Mouse (Mus musculus) kidney, embryonic 16.5 days (tissue): Measurements from ENCODE around the gene Ccl5. TPM values are rescaled to one million over a fixed set of nuclear protein-coding genes. Genes with fewer than 3 reads are reported as not detected.
"Not testable (repeated sequence)": the region's sequence is repeated elsewhere in the genome, so short reads cannot be mapped to it uniquely, and the experiment has no call there.

Experiments used
- ATAC-seq: fragments of 200-750 bp; cut with Nextera tagmentation; 2 replicates; pipeline ENCODE4 v1.8.0; 2017; ENCODE audit warnings: moderate TSS enrichment; ENCODE audit not compliant: low FRiP score, low TSS enrichment
- H3K27ac ChIP-seq: fragments of 300-500 bp; sonication (generic); 2 replicates; pipeline ENCODE4 v1.5.1; 2014; ENCODE audit warnings: low read length
- H3K27me3 ChIP-seq: fragments of 300-500 bp; sonication (generic); 2 replicates; pipeline ENCODE4 v1.6.1; 2014; ENCODE audit warnings: low read length, control low read depth, mixed read lengths; ENCODE audit not compliant: insufficient read depth
- H3K36me3 ChIP-seq: fragments of 300-500 bp; sonication (generic); 2 replicates; pipeline ENCODE4 v1.6.1; 2014; ENCODE audit warnings: low read length, control low read depth, mixed read lengths; ENCODE audit not compliant: insufficient read depth
- H3K4me1 ChIP-seq: fragments of 300-500 bp; sonication (generic); 2 replicates; pipeline ENCODE4 v1.6.1; 2014; ENCODE audit warnings: low read length, control low read depth, mixed read lengths; ENCODE audit not compliant: insufficient read depth
- H3K4me2 ChIP-seq: fragments of 300-500 bp; sonication (generic); replicated peaks from 2 replicates; pipeline ENCODE4 v1.6.1; 2014; ENCODE audit warnings: low read depth, low read length
- H3K4me3 ChIP-seq: fragments of 300-500 bp; sonication (generic); 2 replicates; pipeline ENCODE4 v1.5.1; 2014; ENCODE audit warnings: mild to moderate bottlenecking, low read length
- H3K9ac ChIP-seq: fragments of 300-500 bp; sonication (generic); replicated peaks from 2 replicates; pipeline ENCODE4 v1.6.1; 2014; ENCODE audit warnings: low read length
- H3K9me3 ChIP-seq: fragments of 300-500 bp; sonication (generic); 2 replicates; pipeline ENCODE4 v1.6.1; 2016; ENCODE audit warnings: low read length, control low read depth
- WGBS: fragments of 180-500 bp; shearing (Covaris S2); extraction: QIAGEN DNeasy Blood & Tissue Kit; methylation state at CpG from one replicate; pipeline ENCODE4 v1.1.7; 2014; 5-methylcytosine and 5-hydroxymethylcytosine counted together
- polyA plus RNA-seq: library from polyadenylated mRNA; unstranded; fragments of >200 nt; fragmentation: Nextera tagmentation; extraction: Ambion mirVana; gene quantifications from 2 replicates; pipeline ENCODE4 v1.2.1, GENCODE M21; 2015

The Ccl5 gene
- polyA plus RNA-seq, 1 experiment from 2014 or later, result 0.52 TPM

GRCm38 (mm10) chr11:83567311-83567710, 37.0 kb upstream of the Ccl5 start:
- no peaks in the 10 kb centered on the region for H3K27me3 ChIP-seq
- H3K27ac ChIP-seq, result no peak overlapping the region
- H3K36me3 ChIP-seq, result no peaks in the 10 kb centered on the region
- no peaks in the 10 kb centered on the region for H3K9me3 ChIP-seq
- H3K4me2 ChIP-seq, result no peak overlapping the region
- ATAC-seq, result no peak
- 74% methylated on average over 7 of the region's 7 CpGs for WGBS
- no peak overlapping the region for H3K4me3 ChIP-seq
- 0 out of 2 replicates have a peak, but pooled peaks cover 1% of the 10 kb centered on the region for H3K4me1 ChIP-seq
- no peak overlapping the region for H3K9ac ChIP-seq

- H3K36me3 ChIP-seq, result no peaks in the 10 kb centered on the region
- no peaks in the 10 kb centered on the region for H3K9me3 ChIP-seq
- H3K9ac ChIP-seq, result no peak overlapping the region
- ATAC-seq, result no peak
- H3K4me3 ChIP-seq, result no peak overlapping the region
- no peak overlapping the region for H3K4me2 ChIP-seq
- H3K4me1 ChIP-seq, result no peaks in the 10 kb centered on the region
- H3K27me3 ChIP-seq, result no peaks in the 10 kb centered on the region
- no peak overlapping the region for H3K27ac ChIP-seq
Observed at GRCm38 (mm10) chr11:83566617-83567016, 36.3 kb upstream of the Ccl5 start.

GRCm38 (mm10) chr11:83563754-83564153, 33.4 kb upstream of the Ccl5 start:
- no peak for ATAC-seq
- H3K36me3 ChIP-seq, result no peaks in the 10 kb centered on the region

DNA sequence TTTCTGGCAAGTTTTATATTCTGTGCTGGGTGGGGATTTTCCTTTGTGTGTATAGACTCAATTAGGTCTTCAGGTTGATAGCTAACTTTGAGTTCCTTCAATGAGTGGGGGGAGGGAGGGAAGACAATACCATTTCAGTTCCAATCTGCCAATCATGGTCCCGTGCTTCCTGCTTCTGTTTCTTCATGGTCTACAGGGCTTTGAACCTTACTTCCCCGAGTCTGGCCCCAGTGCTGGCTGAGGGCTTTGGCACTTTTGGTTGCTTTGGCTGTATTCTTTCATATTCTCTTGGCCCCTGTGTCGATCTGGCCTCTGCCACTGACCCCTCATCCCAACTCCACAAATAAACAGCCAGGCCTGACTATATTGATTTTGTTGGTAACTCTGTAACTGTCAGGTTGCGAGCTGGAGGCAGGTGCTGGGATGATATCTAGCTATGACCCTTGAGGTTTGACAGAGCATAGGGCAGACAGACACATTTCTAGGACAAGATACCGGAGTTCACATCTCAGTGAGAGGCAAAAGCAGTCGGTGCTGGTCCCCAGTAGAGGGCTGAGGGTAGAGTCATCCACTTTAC, 32.1 kb upstream of the Ccl5 start:
- ATAC-seq, result no peak
- Histone ChIP-seq H3K9me3 (no peaks in the 10 kb centered on the region), H3K4me3 (no peak overlapping the region), H3K4me2 (no peak overlapping the region), H3K27me3 (no peaks in the 10 kb centered on the region), H3K4me1 (no peaks in the 10 kb centered on the region), H3K36me3 (no peaks in the 10 kb centered on the region), H3K27ac (no peak overlapping the region), H3K9ac (no peak overlapping the region)
- WGBS, result 69% methylated on average over 6 of the region's 6 CpGs

More at GRCm38 (mm10) chr11:83563754-83564153, 33.4 kb upstream of the Ccl5 start:
- H3K4me2 ChIP-seq, result no peak overlapping the region
- no peaks in the 10 kb centered on the region for H3K9me3 ChIP-seq
- H3K4me3 ChIP-seq, result no peak overlapping the region
- H3K27me3 ChIP-seq, result no peaks in the 10 kb centered on the region
- 61% methylated on average over 2 of the region's 2 CpGs for whole genome bisulfite sequencing
- H3K27ac ChIP-seq, result no peak overlapping the region
- no peaks in the 10 kb centered on the region for H3K4me1 ChIP-seq
- no peak overlapping the region for H3K9ac ChIP-seq

DNA sequence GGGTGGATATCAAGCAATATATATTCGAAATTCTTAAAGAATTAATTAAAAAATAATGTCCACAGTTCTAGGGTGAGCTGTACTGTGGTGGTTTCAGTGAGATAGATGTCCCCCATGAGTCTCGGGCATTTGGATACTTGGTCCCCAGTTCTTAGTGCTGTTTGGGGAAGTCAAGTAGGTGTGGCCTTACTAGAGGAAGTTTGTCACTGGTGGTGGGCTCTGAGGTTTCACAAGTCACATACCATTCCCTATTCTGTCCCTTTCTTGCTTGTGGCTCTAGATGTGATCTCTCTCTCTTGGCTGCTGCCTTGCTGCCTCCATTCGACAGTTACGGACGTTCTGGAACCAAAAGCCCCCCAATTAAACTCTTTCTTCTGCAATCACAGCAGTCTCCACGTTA, 30.1 kb upstream of the Ccl5 start:
- no peak for ATAC-seq
- Histone ChIP-seq H3K9me3 (no peaks in the 10 kb centered on the region), H3K27ac (no peak overlapping the region), H3K9ac (no peak overlapping the region), H3K27me3 (no peaks in the 10 kb centered on the region), H3K4me1 (peaks cover 8% of the 10 kb centered on the region; the same call in 1 of the 2 replicates), H3K4me2 (no peak overlapping the region), H3K36me3 (no peaks in the 10 kb centered on the region), H3K4me3 (no peak overlapping the region)
- 79% methylated on average over 6 of the region's 6 CpGs for WGBS

GRCm38 (mm10) chr11:83557074-83557473, 26.8 kb upstream of the Ccl5 start:
- Histone ChIP-seq H3K9me3 (no peaks in the 10 kb centered on the region), H3K4me1 (peaks cover 8% of the 10 kb centered on the region; the same call in 1 of the 2 replicates), H3K27me3 (no peaks in the 10 kb centered on the region), H3K4me3 (no peak overlapping the region), H3K27ac (no peak overlapping the region), H3K36me3 (no peaks in the 10 kb centered on the region), H3K4me2 (no peak overlapping the region), H3K9ac (no peak overlapping the region)
- 0 out of 2 replicates have a peak, but pooled peaks have one; percentile 12 for ATAC-seq
- WGBS, result 43% methylated on average over 10 of the region's 10 CpGs

DNA sequence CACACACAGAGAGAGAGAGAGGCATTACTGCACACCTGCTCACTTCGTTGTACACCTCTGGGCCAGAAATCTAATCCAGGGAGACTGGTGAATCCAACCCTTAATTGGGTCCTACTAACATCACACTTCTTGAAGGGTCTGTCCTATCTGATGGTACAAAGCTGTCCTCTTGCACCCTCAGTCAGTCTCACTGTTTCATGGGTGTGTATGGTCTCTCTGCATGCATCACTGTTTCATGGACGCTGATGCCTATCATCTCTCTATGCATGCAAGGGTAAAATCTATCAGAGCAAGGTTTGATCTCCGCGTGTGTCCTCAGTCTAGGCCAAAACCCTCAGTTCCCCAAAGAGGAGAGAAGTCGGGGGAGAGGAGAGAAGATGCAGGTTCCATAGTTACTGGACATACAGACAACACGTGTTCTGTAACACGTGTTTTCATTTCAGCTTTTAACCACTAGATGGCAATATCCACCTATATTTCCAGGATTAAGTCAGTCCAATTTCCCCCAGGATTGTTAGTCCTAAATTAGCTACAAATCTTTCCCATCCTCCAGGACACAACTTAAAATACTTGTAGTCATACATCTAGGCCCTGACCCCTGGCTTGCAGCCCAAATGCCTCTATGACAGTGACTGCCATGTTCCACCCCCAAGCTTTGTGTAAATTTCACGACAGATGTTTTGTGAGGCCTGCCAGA, 25.9 kb upstream of the Ccl5 start:
- no peaks in the 10 kb centered on the region for H3K36me3 ChIP-seq
- H3K27me3 ChIP-seq, result no peaks in the 10 kb centered on the region
- ATAC-seq, result peak; percentile 49; the same call in 1 of the 2 replicates
- peaks cover 8% of the 10 kb centered on the region; the same call in 1 of the 2 replicates for H3K4me1 ChIP-seq
- H3K9ac ChIP-seq, result no peak overlapping the region
- WGBS, result 28% methylated on average over 8 of the region's 8 CpGs
- H3K27ac ChIP-seq, result no peak overlapping the region
- H3K9me3 ChIP-seq, result no peaks in the 10 kb centered on the region
- no peak overlapping the region for H3K4me3 ChIP-seq
- no peak overlapping the region for H3K4me2 ChIP-seq

- 83% methylated on average over 5 of the region's 5 CpGs for WGBS
Observed at GRCm38 (mm10) chr11:83551668-83552067, 21.4 kb upstream of the Ccl5 start.

DNA sequence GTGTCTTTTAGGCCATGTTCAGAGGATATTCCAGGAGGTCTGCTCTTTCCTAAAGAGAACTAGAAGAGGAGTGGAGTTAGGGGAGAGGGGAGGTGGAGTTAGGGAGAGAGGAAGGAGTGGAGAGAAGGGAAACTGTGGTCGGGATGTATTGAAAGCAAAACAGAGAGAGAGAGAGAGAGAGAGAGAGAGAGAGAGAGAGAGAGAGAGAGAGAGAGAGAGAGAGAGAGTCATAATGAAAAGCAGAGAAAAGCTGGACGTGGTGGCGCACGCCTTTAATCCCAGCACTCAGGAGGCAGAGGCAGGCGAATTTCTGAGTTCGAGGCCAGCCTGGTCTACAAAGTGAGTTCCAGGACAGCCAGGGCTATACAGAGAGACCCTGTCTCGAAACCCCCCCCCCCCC, 20.7 kb upstream of the Ccl5 start:
- not testable (repeated sequence) for ATAC-seq, H3K9ac ChIP-seq, H3K27me3 ChIP-seq, H3K36me3 ChIP-seq, H3K4me3 ChIP-seq, H3K9me3 ChIP-seq, H3K27ac ChIP-seq, H3K4me2 ChIP-seq, H3K4me1 ChIP-seq
- WGBS, result 81% methylated on average over 7 of the region's 7 CpGs

More at GRCm38 (mm10) chr11:83551668-83552067, 21.4 kb upstream of the Ccl5 start:
- Histone ChIP-seq H3K36me3 (no peaks in the 10 kb centered on the region), H3K27me3 (no peaks in the 10 kb centered on the region), H3K9me3 (no peaks in the 10 kb centered on the region), H3K4me2 (no peak overlapping the region), H3K27ac (no peak overlapping the region), H3K4me1 (0 out of 2 replicates have a peak, but pooled peaks cover 2% of the 10 kb centered on the region), H3K9ac (no peak overlapping the region), H3K4me3 (no peak overlapping the region)
- ATAC-seq, result no peak

GRCm38 (mm10) chr11:83550186-83550632, 19.9 kb upstream of the Ccl5 start:
- no peaks in the 10 kb centered on the region for H3K27me3 ChIP-seq
- H3K4me1 ChIP-seq, result no peaks in the 10 kb centered on the region
- no peak overlapping the region for H3K27ac ChIP-seq
- no peak for ATAC-seq
- 84% methylated on average over 5 of the region's 5 CpGs for WGBS
- H3K36me3 ChIP-seq, result no peaks in the 10 kb centered on the region
- H3K4me2 ChIP-seq, result no peak overlapping the region
- H3K4me3 ChIP-seq, result no peak overlapping the region
- H3K9me3 ChIP-seq, result no peaks in the 10 kb centered on the region
- H3K9ac ChIP-seq, result no peak overlapping the region
